Mouse (Mus musculus) lung, postnatal 36 days (tissue): ENCODE measurements around the gene Hdhd3.
A peak's percentile ranks its signal among the peaks of the same experiment; 100 is the strongest.
"Not testable (repeated sequence)": the region's sequence is repeated elsewhere in the genome, so short reads cannot be mapped to it uniquely, and the experiment has no call there.

ENCODE experiments used
- DNase-seq: peaks from one replicate; pipeline ENCODE4 v3.0.0; 2022; ENCODE audit warnings: mixed read lengths

Hdhd3 gene

DNA sequence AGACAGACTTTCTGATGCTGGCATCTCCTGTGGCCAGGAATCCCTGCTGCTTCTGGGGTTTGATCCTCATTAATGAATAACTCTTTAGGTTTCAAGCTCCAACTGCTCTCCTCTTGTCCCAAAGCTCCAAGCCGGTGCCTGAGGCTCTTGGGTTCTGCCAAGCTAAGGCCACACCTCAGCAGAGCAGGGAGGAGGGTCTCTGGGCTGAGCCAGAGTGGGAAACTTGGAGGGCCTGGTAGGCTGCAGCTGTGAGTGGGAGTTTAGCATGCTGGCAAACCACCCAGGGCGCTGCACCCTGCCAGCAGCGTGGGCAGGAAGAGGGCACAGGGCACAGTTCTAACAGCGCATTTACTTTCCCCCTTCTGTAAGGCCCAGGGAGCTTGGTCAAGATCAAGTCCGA, 5.6 kb upstream of the Hdhd3 start:
- no peak for DNase-seq

DNA sequence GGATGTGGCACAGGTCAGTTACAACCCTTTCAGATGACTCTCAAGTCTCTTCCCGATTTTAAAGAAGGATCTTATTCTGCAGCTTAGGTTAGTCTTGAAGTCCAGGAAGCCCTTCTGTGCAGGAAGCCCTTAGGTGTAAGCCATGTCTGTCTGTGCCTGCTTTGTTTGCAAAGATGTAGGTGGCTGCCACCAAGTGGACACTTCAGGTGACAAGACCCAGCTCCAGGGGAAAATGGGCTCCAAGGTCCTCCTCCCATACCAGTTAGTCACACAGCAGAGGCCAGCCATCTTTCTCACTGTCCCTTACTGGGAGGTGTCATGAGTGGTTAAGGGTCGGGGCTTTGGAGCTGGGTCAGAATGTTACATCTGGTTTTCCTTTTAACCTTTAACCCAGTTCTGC, 3.5 kb upstream of the Hdhd3 start:
- peak; percentile 43 for DNase-seq

DNA sequence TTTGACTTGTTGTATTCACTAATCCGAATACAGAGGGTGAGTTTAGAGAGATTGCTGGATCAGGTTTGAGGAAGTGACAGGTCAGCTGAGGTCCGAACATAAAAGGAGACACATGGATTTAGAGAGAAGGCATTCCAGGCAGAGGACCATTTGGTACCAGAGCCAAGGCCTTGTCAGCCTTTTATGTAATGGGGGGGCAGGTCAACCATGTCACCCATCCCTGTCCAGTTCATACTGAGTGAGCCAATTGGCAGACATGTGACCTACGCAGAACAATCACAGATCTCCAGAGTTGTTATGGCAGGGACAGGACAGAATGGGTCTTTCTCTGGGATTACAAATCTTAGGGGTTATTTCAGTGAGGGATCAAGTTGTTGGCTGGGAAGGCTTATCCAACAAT, 2.7 kb upstream of the Hdhd3 start:
- DNase-seq: no peak

DNA sequence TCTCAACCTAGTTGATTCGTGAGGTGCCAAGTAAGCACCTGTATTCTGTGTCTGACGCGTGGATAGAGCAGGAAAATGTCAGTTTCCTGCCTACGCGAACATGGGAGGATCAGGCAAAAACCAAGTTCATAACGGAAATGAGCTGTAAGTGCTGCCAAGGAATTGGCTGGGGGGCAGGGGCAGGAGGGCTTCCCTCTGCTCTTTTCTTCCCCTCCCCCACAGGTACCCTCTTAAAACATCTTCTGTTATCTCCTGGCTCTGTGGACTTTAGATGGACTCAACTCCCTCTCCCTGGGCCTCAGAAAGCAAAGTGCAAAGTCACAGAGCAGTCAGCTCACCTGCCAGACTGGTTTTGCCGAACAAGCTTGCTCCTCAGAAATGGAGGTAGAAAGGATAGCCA, 298 bp downstream of the Hdhd3 start:
- no peak for DNase-seq

DNA sequence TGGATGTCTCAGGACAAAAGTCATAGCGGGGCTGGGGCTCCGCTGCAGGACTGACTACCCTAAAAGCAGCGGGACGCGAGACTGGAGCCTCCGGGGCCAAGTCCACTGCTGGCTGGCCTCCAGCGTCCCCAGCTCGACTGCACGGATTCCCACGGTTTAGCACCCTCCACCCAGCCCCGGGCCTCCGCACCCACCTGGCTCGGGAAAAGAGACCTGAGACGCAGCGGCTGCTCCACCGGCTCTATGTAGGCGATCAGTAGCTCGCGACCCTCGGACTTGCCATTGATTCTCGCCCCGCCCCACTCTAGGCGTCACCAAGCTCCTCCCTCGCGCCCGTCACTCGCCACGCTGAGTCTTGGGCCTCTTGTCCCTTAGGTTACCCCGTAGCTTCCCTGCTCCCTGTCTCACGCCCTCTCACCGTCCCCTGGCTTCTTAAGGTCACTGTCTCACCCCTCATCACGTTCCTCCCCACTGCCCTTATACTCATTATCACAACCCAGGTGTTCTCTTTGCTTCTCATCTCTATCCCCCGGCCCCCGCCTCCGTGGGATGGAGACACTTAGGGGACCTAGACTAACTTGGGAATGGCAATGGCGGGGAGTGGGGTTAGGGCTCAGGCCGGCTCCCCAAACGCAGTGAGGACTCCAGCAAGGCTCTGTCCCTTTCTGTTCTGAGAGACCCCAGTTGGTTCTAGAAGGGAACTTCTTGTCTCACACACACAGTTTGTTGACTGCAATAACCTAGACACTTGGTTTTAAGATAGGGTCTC, 1.1 kb downstream of the Hdhd3 start:
- peak; percentile 95 for DNase-seq

DNA sequence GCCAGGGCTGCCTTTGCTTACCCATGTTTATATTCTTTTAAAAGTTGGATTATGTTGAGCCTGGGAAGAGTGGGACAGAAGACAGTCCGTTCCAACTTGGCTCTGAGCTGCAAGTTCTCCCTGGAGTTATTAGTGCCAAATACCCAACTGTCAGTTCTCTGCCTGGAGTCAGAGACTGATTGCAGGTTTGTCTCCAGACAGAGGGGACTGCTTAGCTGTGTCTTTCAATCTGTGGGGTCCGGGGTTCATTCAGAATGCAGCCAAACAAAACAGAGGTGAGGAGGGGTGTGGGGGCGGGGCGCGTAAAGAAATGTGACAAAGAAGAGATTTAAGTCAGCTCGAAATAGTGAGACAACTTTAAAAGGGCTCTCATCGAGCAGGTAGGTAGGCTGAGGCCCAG, 1.7 kb downstream of the Hdhd3 start:
- no peak for DNase-seq

DNA sequence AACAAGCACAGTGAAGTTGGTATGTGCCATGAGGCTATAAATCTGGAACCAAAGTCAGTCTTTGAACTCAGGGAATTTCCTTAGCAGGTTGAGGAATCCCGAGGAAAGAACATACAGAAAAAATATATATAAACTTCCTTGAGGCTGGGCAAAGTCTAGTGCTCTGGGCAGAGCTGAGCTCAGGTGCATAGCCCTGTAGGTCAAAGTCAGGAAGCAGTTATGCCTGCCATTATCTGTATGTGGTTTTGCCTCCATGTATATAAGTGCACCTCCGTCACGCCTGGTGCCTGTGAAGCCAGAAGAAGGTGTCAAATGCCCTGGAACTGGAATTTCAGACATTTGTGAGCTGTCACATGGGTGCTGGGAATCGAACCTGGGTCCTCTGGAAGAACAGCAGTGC, 2.5 kb downstream of the Hdhd3 start:
- DNase-seq: no peak

DNA sequence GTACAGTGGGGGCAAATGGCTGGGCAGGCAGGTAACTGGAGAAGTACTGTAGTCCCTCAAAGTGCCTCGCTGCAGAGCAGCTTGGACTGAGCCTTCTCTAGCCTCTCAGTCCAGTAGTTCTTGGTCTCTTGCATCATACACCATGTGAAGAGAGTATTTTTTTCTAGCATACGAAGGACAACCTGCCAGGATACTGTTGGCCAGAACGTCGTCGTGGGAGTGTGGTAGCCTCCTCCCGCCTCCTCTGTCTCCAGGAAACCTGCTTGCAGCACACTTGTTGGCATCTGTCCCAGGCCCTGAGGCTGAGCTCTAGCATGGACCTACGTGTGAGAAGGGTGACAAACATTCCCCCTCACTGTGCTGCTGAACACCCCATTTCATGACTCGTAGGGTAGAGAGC, 6.5 kb downstream of the Hdhd3 start:
- DNase-seq: peak; percentile 88

DNA sequence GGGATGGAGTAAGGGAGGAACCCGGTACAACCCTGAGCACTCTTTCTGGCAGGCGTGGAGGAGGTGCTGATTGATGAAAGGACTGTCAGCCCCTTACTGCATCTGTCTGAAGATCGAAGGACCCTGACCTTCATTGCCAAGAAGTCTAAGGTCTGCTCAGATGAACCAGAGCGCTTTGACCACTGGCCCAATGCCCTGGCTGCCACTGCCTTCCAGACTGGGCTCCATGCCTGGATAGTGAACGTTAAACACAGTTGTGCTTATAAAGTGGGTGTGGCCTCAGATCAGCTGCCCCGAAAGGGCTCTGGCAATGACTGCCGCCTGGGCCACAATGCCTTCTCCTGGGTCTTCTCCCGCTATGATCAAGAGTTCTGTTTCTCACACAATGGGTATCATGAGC, 7.3 kb downstream of the Hdhd3 start:
- DNase-seq: peak; percentile 69

DNA sequence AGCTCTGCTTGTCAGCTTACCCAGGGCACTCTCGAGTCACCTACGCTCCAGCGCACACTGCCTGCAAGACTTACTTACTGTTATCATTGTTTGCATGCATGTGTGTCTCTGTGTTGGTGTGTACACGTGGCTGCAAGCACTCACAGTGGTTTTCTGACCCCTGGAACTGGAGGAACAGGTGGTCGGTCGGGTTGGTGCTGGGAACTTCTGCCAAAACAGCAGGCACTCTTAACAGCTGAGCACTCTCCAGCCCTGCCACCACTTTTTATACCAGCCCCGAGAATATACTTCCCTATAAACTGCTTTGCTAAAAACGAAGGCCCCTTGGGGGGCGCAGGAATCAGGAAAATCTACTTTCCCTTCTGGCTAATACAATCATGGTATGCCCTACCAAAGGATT, 9.0 kb downstream of the Hdhd3 start:
- no peak for DNase-seq

DNA sequence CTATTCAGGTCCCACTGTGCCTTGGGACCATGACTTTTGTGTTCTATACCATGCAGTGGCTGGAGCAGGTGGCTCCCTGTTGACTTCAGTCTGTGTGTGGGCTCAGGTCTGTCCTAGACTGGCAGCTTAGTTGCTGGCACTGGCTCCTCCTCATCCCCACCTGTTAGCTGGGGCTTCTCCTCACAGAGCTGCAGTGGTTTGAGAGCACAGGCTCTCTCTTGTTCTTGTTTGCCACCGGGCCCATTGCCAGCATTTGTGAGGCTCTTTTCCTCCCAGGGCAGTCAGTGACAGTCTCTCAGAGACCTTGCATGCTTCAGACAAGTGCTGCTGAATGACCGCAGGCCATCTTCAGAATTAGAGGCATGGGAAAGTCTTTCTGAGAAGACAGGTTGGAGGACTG, 10.6 kb downstream of the Hdhd3 start:
- DNase-seq: no peak

DNA sequence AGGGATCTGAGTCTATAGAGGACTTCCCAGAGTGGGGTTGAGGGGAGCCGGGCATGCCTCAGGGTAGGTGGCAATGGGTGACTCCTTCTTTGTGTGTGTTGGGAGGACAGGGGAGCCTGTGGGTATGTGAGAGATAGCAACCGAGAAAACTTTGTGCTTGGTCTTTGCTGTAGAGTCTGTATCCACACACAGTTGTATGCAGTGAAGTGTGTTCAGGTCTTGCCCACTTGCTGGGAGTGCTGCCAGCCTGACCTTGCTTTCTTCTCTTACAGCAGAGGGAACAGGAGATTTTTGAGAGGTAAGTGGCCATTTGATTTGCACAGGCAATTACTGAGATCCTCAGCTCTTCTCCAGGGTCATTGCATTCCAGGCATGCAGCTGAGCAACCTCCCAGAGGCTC, 15.4 kb downstream of the Hdhd3 start:
- DNase-seq: no peak

DNA sequence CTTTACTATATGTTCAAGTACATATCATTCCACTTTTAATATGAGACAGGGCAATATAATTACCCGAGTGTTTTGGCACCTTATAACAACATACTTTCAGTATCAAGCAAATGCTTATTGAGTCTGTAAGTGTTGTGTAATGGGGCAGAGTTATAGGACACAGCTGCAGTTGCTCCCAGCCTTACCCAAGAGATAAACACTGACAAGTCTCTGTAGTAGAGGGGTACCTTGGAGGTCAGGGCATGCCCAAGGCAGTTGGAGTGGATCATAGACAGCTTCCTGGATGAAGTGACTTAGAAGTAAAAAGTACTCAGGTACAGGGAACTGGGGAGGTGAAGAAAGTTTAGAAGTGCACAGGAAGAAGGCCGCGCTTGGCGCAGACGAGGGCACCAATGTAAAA, 16.1 kb downstream of the Hdhd3 start:
- no peak for DNase-seq

DNA sequence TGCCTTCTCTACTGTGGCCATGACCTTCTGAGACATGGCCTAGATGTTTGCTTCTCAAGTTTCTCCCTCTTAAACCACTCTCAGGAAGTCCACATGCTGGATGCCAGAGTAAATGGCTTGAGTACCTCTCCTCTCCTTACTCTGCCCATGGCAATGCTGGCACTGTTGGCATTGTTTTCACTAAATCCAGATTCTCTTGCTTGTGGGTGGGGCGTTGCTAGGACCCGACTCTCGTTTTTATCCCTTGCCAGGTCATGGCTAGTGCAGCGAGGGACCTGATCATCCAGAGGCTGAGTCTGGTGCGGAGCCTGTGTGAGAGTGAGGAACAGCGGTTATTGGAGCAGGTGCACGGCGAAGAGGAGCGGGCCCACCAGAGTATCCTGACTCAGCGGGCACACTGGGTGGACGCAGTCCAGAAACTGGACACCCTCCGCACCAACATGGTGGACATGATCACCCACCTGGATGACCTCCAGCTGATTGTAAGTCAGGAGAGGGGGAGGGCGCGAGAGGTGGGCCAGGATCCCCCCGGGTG, 17.0 kb downstream of the Hdhd3 start:
- DNase-seq: peak; percentile 77

DNA sequence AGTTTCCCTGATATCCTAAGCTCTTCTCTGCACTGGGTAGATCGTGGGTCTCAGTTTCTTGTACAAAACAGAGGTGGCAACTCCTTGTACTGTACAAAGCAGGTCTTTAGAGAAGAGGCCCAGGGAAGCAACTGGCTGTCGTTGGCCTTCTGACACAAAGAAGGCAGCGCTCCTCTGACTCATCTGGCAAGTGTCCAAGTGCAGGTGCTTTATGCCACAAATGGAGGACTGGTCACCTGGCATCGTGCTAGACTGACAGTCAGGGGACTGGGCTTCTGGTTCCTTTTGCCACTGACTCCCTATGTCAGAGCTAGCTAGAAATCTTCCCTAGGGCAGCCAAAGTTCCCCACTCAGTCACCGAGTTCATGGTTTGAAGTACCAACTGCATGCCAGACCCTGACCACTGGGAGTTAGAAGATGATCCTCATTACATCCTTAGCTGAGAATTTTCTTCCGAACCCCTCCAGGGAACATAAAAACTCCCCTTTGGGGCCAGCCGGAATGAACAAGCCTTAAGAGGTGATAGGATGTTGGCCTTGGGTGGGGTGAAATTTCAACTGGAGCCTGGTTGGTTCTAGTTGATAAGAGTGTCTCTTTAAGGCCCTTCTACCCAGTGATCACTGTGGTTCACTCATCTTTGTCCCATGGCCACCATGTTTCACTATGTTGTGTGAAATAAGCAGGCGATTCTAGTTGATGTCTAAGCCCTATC, 17.7 kb downstream of the Hdhd3 start:
- peak; percentile 80 for DNase-seq

DNA sequence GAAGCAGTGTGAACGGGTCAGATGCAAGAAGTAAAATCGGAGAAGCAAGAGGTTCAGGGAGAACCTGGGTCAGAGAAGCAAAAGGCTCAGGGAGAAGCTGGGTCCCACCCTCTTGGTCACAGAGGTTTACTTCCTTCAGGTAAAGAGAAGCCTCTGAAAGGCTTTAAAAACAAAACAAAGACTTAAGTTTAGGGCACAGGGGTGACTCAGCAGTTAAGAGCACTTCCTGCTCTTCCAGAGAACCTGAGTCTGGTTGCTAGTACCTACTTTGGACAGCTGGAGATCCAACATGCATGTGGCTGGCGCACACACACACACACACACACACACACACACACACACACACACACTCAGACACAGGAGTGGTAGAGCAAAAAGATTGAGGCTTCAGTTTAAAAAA, 18.3 kb downstream of the Hdhd3 start:
- no peak for DNase-seq

DNA sequence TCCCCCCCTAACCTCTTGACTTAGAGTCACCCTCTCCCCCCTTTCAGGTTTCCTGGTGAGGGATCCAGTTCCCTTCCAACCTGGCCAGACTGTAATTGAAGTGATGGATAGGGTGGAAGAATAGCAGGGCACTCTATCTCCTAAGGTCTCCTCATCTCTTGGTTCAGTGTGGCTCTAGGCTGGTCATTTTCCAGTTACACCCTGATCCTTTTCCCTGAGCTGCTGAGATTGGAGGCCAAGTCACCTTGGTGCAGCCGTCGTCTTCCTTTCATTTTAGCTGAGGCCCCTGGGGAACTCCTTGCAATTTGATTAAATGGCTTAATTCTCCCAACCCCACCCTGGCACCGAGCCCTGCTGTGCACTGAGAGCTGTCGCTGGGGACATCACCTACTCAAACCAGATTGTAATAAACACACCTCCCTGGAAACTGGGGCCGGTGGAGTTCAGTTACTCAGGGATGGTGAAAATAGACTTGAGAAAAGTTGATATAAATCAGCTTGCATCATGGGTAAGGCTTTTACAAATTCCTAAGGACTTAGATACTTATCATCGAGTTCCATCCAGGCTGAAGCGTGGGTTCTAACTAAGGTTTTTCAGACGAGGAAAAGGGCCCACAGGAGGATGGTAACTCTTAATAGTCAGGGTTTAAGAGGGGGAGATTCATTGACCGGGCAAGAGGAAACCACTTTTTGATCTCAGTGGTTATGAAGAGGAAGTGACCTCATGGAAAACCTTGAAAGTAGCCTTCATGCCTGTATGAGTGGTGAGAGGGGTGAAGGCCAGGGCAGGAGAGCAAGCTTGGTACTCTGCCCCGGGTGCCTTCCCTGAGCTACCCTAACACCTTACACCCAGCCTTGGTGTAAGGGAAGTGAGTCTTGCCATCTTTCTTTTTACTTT, 22.3 kb downstream of the Hdhd3 start:
- peak; percentile 32 for DNase-seq

DNA sequence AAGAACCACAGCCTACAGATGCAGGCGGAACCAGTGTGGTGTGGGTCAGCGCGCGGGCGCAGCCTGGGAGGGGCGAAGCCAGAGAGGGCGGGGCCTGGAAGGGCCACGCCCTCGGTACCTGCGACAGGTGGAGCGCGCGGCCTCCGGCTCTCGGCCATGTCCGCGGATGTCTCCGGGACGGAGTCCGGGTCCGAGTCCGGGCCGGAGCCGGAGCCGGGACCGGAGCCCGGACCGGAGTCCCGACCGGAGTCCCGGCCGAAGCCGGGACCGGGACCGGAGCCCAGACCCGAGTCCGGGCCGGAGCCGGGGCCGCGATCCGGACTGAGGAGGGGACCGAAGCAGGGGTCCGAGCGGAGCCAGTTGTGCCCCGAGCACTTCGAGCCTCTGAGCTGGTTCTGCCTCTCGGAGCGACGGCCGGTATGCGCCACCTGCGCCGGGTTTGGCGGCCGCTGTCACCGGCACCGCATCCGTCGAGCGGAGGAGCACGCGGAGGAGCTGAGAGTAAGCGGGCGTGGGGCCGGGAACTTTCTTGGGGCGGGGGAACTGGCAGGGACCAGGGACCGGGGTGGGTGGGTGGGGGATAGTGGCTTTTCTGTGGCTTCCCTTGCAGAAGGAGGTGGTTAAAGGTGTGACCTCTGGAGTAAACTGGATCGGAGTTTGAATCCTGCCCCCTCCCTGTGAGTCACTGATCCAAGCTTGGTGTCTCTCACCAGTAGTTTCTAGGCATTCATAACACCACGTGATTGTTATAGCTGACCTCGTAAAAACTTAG, 23.1 kb downstream of the Hdhd3 start, which contains the start of gene Bspry:
Gene Bspry (plus strand): TSS at position 117 of the 772 bp plus-strand sequence.
- DNase-seq: peak; percentile 74

DNA sequence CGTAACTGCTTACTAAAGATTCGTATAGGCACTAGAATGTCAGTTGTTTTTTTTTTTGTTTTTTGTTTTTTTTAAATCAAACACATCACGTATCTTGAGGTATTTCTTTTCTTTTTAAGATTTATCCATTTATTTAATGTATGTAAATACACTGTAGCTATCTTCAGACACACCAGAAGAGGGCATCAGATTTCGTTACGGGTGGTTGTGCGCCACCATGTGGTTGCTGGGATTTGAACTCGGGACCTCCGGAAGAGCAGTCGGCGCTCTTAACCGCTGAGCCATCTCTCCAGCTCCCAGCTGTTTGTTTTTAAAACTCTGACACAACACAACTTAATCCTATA, 23.7 kb downstream of the Hdhd3 start:
- DNase-seq: not testable (repeated sequence)

DNA sequence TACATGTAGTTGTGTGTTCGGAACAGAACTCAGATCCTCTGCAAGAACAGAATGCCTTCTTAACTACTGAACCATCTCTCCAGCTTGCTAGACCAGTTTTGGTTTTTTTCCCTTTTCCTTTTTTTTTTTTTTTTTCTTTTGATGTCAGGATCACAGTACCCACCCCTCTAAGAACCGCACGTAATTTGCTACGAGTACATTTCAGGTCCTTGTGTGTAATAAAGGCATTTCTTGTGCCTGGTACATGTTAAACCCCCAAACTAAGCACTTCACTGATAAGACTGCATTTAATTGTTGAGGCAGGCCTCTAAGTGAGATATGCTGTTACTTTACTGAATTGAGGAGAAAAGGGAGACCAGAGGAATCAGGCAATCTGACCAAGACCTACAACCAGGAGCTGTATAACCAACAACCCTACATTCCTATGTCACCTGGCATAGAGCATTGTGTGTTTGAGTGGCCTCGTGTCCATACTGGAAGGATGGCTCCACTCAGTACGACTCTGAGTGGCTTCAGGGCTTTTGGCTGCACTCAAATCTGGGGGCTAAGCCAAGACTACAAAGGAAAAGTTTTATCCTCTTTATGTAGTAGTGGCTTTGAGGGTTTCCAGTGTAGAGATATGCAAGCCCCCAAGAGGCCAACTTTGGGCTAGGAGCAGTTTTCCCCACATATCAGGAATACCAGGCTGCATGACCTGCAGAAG, 25.6 kb downstream of the Hdhd3 start:
- DNase-seq: no peak

DNA sequence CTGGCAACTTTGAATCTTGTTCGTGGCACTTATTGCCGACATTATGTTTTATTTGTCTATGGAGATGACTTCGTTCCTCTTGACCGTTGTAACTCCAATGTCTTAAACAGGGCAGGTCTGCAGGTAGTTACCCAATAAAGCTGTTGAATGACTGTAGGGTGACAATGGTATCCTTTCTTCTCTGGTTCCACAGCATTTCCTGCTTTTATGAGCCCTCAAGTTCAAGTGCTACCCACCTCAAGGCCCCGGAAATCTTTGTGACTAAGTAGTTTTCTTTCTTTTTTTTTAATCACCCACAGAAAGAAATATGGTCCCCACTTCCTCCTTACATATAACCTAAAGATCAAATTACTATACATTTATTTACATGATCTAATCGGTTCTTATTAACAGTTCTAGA, 27.5 kb downstream of the Hdhd3 start:
- DNase-seq: no peak

DNA sequence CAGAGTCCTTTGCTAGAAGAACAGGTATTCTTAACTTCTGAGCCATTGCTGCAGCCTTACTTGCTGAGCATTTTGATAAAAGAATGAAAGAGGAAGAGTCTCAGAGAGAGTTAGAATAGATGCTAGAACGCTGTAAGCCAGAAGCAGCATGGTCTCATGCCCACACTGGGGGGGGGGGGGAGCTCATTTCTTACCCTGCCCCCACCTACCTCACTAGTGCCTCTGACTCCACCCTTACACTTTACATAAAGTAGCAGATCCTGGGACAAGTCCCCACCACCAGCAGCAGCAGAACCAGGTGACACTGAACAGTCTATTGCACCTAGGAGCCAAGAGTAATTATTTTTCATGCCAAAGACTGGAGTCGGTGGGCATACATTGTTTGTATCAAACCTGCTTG, 28.1 kb downstream of the Hdhd3 start:
- DNase-seq: no peak
